Mouse (Mus musculus) frontal cortex, adult 2 months (tissue): ENCODE results near the gene Srsf6. TPM values are rescaled to one million over a fixed set of nuclear protein-coding genes. Genes with fewer than 3 reads are reported as not detected.
A peak's percentile ranks its signal among the peaks of the same experiment; 100 is the strongest.

Source experiments
- DNase-seq, 2 experiments: peaks; one replicate each; pipeline ENCODE4 v3.0.0; 2022; ENCODE audit warnings: low spot score in 1 of 2; ENCODE audit errors: extremely low spot score in 1 of 2
- polyA plus RNA-seq: library from polyadenylated mRNA; depleted of rRNA; stranded (reverse); fragments of >200 nt; gene quantifications from 2 replicates; pipeline ENCODE4 v1.2.3, GENCODE M21; 2012

Srsf6 gene
- polyA plus RNA-seq, 1 experiment: 174 TPM

DNA sequence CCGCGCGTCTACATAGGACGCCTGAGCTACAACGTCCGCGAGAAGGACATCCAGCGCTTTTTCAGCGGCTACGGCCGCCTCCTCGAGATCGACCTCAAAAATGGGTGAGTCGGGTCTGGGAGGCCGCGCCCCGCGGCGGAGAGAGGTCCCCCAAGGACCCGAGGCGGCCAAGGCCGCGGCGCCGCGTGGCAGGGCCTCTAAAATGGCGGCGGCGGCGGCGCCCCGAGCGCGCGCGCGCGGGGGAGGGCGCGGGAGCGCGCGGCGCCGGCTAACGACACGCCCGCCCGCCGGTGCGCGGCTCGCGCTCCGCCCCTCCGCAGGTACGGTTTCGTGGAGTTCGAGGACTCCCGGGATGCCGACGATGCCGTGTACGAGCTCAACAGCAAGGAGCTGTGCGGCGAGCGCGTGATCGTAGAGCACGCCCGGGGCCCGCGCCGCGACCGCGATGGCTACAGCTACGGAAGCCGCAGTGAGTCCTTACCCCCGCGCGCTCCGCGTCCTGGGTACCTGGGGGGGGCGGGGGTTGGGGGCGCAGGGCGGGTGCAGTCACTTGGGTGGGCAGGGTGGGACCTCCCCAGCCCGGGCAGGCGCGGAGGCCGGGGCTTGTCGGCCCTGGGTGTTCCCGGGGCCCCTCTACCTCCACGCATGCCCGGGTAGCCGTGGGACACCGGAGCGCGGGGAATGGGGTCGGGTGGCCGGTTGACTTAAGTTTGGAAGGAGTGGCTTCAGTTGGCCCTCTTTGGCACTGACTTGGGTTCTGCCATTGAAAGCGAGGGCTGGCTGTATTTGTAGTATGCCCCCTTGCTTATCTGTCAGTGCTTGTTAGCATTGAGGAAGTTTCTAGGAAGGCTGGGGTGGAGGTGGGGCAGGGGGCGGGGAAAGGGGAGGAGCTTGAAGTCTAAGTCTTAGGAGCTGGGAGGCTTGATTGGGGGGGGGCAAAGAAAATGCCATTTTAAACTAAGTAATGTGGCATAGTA lies 634 bp downstream of the Srsf6 start:
- DNase-seq: peak; percentile 37 to 59

DNA sequence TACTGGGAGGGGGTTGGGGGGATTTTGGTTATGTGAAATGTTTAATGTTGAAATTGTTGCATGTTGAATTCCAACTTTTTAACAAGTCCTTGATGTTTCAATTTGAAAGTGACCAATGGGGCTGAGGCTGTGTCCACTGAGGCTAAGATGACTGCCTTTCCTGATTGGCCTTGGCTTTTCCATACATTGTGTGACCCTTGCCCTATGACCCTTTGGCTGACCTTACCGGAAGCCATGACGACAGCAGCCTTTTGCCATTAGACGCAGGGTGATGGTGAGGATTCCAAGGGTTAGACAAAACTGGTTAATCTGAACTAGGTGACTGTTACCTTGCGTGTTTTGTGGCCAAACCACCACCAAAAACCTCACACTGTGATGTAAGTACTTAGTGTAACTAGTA lies 1.4 kb downstream of the Srsf6 start:
- no peak for DNase-seq

DNA sequence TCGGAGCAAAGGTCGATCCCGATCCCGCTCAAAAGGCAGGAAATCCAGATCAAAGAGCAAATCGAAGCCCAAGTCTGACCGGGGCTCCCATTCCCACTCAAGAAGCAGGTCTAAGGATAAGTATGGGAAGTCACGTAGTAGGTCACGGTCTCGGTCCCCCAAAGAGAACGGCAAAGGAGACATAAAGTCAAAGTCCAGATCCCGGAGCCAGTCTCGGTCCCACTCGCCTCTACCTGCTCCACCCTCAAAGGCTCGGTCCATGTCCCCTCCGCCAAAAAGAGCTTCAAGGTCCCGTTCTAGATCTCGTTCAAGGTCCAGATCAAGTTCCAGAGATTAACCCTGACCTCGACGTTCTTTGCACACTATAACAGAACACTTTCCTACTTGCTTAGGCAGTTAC lies 3.1 kb downstream of the Srsf6 start:
- DNase-seq: no peak

DNA sequence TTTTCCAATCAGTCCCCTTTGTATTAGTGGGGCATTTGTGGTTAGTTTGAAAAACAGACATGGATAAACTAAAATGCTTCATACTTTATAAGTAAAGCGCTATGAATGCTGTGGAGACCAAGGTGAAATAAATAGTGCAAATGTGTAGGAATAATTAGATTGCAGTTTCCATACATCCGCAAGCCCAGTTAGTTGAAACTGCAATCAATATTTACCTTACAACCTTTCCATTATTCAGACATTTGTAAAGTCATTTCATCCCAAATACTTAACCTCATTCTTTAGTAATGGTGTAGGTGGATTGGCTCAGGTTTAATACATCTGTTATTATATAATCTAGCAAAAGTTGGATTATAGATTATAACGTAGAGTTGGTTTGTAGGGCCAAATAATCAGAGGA lies 4.4 kb downstream of the Srsf6 start:
- no peak for DNase-seq

- DNase-seq: no peak
Observed at GRCm38 (mm10) chr2:162939562-162939961, 8.2 kb downstream of the Srsf6 start.

- peak in 1 of 2 experiments; percentile 68 for DNase-seq
Observed at GRCm38 (mm10) chr2:162943148-162943846, 12.0 kb downstream of the Srsf6 start, which contains the start of gene L3mbtl1. TSS of gene L3mbtl1 (plus strand) at chr2:162943472.

- no peak for DNase-seq
Observed at GRCm38 (mm10) chr2:162943931-162944330, 12.6 kb downstream of the Srsf6 start.

- DNase-seq: no peak
Observed at GRCm38 (mm10) chr2:162946964-162947363, 15.6 kb downstream of the Srsf6 start.

- peak in 1 of 2 experiments; percentile 37 for DNase-seq
Observed at GRCm38 (mm10) chr2:162947736-162948135, 16.4 kb downstream of the Srsf6 start.

GRCm38 (mm10) chr2:162948221-162948620 lies 16.9 kb downstream of the Srsf6 start:
- no peak for DNase-seq

- DNase-seq: no peak
Observed at GRCm38 (mm10) chr2:162950776-162951175, 19.4 kb downstream of the Srsf6 start.

- no peak for DNase-seq
Observed at GRCm38 (mm10) chr2:162956843-162957242, 25.5 kb downstream of the Srsf6 start.

- no peak for DNase-seq
Observed at GRCm38 (mm10) chr2:162961321-162961720, 30.0 kb downstream of the Srsf6 start.

GRCm38 (mm10) chr2:162966734-162967133 lies 35.4 kb downstream of the Srsf6 start:
- DNase-seq: no peak

DNA sequence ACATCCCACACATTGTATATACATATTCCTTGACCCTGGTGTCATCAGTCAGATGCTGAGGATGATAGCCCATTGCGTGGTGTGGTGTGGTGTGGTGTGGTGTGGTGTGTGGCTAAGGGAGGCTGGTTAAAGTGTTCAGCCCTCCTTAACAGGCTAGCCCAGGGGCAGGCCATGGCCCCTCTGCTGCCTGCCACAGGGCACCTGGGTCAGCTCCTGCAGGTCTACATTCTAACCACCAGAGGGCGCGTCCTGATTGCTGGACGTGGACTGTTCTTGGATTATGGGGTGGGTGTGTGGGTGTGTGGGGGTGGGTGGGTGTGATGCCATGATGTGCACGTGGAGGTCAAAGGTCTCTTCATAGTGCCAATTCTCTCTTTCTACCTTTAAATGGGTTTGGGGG lies 37.0 kb downstream of the Srsf6 start:
- DNase-seq: peak in 1 of 2 experiments; percentile 43

- no peak for DNase-seq
Observed at GRCm38 (mm10) chr2:162969101-162969500, 37.8 kb downstream of the Srsf6 start.

DNA sequence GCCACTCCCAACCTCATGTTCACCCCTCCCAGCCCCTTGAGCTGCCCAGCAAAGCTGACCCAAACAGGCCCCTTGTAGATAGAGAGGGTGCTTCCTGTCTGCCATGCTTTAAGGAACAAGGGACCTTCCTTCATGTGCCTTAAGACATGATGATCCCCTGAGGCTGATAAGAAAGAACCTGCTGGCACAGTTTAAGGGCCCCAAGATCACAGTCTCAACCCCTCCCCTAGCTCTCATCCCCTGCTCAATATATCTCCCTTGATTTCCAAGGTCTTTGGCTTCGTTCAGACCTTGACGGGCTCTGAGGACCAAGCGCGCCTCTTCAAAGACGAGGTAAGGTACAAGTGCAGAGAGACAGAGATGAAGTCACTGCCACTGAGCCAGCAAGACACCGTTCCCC lies 39.6 kb downstream of the Srsf6 start:
- DNase-seq: no peak

- no peak for DNase-seq
Observed at GRCm38 (mm10) chr2:162972752-162973151, 41.4 kb downstream of the Srsf6 start.

DNA sequence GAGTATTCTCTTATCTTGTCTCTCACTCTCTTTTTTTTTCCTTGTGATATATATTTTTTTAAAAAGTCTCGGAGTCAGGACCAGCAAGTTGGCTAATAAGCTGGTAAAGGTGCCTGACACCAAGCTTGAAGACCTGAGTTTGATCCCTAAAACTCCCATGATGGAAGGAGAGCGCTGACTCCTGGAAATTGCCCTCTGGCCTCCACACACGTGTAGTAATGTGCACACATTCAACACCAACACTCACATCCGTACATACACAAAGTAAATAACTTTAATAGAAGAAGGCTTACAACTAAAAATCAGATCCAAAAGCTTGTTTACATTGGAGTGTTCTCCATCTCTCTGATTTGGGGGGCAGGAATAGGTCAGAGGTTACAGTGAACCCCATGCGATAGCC lies 41.9 kb downstream of the Srsf6 start:
- DNase-seq: no peak

DNA sequence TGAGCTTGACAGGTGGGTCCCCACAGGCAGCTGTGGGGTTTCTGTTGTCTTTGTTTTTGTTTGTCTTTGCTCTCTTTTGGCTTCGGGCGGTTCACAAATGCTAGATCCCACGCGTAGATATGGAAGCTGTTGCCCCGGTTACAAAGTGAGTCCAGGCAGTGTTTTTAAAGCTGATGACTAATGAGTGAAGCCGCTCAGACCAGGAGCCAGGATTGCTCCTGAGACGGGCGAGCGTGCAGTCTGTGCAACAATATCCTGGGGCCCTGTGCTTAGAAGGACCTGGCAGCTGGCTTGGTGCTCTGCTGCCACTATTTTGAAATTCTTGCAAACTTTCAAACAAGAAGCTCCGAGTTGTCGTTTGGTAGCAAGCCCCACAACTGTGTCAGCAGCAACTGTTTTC lies 42.3 kb downstream of the Srsf6 start:
- DNase-seq: no peak

GRCm38 (mm10) chr2:162975157-162975775 lies 43.9 kb downstream of the Srsf6 start:
- peak in 1 of 2 experiments; percentile 35 for DNase-seq
